Mouse (Mus musculus) MN1 (cell line): Measurements from ENCODE around the gene Tns4.
A peak's percentile ranks its signal among the peaks of the same experiment; 100 is the strongest.

Experiments
- DNase-seq: peaks from one replicate; pipeline ENCODE4 v3.0.0-alpha.2; 2016; ENCODE audit warnings: low spot score

Gene Tns4

GRCm38 (mm10) chr11:99089077-99089601 is at the start of gene Tns4:
TSS of gene Tns4 (minus strand) at chr11:99089306.
- DNase-seq, result no peak

DNA sequence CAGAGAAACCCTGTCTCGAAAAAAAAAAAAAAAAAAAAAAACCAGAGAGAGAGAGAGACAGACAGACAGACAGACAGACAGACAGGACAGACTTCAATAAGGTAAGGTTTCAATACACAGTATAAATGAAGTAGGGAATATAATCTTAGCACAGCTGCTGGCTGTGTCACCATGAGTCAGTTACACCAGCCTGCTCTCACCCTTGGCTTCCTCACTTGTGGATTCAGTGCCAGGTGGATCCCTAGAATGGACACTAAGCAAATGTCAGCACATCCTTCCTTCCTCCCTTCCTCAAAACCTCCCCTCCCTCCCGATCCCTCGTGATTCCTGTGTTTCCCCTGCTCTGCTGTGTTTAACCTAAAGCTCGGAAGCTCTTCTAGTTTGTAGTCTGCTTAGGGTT is 48.3 kb upstream of the Tns4 start:
- no peak for DNase-seq

DNA sequence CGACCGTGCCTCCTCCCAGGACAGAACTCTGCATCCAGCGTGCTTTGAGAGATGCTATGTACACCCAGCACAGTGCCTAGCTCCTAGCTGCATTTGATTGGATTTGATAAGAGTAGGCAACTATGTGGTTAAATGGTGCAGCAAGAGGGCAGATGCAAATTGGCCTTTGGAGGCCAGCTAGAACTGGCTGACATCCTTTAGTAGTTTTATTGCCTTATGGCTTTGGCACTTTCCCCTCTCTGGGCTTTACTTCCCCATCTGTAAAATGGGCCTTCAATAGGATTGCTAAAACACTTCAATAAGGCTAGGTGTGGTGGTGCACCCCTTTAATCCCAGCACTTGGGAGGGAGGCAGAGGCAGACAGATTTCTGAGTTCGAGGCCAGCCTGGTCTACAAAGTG is 47.9 kb upstream of the Tns4 start:
- no peak for DNase-seq

DNA sequence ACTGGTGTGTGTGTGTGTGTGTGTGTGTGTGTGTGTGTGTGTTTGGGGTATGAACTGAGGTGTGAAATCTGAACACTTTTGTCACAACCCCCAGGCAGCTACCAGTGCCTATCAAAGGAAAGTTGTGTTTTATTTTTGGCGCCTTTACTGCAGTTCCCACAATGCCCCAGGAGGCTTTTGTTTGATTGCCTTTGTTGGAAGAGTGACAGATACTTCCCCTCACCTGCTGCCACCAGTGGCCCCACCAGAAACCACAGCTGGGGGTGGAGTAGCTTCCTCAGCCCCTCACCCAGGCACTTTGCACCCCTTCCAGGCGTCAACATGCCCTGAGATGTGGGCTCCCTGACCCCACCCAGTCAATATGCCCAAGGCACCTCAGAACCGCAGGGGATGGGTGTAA is 47.3 kb upstream of the Tns4 start:
- DNase-seq, result no peak

GRCm38 (mm10) chr11:99135047-99135440 is 45.9 kb upstream of the Tns4 start:
- DNase-seq, result no peak

- no peak for DNase-seq
Observed at GRCm38 (mm10) chr11:99134266-99135046, 45.4 kb upstream of the Tns4 start.

DNA sequence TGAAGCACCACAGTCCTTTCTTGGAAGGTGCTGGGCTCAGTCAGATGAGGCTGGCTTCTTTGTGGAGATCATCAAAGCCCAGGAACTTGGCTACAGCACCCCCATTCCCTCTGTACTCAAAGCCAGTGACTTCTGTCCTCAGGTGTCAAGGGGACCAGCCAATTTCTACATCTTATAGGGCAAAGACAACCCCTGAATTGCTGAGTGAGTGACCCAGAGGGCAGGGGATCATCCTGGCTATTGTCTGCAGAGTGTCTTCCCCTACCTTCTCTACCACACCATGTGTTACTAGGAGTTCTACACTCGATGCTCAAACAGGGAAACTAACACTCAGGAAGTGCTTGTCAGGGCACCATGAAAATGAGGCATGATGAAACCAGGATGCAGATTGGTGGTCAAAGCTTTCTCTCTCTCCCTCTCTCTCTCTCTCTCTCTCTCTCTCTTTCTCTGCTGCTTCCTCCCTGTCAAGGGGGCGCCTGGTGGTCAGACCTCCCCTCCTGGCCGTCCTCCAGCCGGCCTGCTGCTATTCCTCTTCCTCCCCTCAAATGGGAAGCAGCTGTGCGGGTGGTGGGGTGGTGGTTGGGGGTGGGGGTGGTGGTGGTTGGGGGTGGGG is 44.3 kb upstream of the Tns4 start:
- DNase-seq, result peak; percentile 29

DNA sequence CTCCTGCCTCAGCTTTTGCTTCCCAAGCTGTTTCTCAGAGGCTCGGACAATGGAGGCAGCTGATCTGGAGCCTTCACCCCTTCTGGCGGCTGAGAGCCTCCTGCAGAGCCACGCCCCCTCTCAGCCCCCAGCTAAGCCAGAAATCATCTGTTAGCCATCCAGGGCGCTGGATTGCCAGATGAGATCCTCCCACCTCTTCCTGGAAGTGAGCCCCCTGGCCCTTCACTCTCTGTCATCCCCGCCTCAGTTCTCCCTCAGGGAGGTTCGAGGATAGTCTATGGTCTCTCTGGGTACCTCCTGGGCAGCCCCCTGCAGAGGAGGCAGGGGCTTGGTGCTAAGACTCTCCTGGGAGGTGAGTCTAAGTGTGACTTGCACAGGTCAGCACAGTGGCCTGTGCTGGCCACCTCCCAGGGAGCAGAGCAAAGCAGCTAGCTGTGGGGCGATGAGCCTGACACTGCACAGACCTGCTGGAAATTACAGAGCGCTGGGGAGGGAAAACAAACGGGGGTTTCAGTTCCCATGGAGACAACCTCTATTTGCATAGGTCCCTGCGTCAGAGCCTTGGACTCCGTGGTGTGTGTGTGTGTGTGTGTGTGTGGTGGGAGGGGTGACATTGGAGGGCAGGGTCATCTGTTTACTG is 43.1 kb upstream of the Tns4 start:
- DNase-seq, result peak; percentile 84

- DNase-seq, result no peak
Observed at GRCm38 (mm10) chr11:99131463-99131840, 42.3 kb upstream of the Tns4 start.

GRCm38 (mm10) chr11:99130736-99131462 is 41.8 kb upstream of the Tns4 start:
- DNase-seq, result no peak

DNA sequence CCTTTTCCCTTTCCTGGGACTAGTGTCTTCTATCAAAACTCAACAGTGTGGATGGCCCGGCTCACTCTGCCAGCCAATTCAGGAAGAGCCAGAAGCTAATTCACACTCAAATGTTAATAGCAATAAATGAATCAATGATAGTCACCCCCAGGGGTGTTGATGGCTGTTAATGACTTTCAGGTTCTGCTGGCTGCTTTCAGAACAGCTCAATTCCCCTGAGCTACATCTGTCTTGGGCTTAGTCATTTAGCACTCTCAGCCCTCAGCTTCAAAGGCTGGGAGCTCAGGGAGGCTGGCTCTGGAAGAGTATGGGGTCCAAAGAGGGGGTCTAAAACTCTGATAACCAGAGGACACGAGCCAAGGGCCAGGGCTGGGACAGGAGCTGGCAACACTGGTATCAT is 40.2 kb upstream of the Tns4 start:
- no peak for DNase-seq

DNA sequence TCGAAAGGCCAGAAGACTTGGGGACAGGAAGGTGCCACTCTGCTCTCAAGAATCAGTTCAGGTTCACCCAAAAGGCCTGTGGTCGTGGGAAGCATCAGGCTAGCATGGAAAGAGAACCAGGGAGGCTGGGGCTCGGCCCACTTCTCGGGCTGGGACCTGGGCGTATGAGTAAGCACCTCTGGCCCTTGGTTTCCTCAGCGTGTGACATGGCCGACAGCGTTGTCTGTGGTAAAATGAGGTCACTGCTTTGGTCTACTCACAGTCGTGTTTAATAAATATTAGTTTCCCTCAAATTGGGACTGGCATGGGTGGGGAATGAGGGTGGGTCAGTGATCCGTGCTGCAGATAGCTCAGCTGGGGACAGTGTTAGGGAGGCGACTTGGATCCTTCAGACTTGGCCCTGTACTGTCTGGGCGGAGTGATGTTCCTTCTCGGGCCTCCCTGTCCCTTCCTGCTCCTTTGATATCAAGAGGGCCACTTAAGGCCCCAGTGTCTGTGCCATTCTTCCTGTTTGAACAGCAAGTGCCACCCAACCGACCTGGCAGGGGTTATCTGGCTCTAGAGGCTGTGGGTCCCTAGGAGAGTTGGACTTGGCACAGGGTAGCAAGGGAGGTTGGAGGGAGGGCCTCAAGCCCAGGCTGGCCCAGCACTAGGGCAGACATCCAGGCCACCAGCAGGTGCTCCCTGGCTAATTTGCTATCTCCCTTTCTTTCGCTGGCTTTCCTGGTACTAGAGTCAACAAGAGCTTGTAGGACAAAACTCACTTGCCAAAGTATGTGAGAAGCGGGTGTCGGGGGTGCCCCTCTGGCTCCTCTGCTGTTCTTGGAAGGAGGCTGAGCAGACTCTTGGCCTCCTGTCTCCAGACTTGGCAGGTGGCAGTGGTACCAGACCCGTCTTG is 38.9 kb upstream of the Tns4 start:
- DNase-seq, result peak; percentile 39

DNA sequence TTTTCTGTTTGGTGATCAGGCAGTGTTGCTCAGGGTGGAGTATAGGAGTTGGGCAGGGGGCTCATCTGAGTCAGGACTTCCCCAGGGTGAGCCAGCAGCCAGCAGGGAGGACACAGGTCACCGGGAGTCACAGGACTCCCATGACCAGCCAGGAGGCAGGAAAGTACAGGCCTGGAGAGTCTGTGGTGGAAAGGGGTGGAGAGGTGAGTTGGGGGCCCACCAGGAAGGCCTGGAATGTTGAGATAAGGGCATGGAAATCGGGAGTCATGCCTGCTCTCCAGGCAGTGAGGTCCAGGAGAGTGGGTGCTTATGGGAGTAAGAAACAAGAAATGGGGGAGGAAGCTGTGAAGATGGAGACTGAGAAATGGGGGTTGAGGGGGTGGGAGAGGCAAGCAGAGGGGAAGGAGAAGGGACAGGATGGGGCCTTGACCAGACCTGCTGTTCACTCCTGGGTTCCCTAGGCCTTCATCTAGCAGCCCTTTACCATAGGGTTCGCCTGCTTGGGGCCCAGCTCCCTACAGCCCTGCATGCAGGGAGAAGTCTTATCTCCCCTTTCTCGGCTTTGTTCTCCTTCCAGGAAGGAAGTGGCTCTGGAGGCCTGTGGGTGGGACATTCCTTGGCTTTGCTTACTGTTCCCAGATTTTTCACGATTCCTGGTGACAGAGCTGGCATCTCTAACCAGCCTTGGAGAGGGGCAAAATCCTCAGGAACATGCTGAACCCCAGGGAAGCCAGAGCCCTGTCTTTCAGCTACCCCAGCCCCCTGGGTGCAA is 37.6 kb upstream of the Tns4 start:
- DNase-seq, result no peak

GRCm38 (mm10) chr11:99124635-99125029 is 35.5 kb upstream of the Tns4 start:
- no peak for DNase-seq

DNA sequence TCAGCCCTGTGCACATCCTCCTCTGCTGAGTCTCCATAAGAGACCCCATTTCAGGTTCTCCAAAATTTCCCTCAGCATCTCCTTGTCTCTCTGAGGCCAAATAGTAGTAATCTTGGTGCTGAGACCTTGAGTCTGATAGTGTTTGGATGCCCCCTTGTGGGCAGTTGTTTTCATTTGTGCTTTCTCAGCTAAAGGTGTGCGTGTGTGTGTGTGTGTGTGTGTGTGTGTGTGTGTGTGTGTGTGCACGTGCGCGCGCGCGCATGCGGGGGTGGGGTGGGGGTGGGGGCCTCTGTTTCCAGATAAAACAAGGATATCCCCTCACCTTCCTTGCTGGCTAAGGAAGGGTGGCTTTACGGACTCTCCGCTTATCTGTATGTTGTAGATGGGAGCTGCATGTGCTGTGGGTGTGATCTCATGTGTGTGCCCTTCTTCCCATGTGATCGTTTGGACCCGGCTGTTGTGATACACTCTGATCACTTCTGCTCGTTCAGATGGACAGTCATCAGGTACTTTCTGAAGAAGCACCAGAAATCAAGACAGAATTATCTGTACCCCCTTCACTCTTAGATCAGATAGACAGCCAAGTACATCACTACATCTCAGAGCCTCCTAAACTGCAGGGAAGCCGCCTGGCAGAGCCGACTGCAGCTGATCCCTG is 35.0 kb upstream of the Tns4 start:
- DNase-seq, result peak; percentile 40

GRCm38 (mm10) chr11:99122703-99123102 is 33.6 kb upstream of the Tns4 start:
- DNase-seq, result no peak

DNA sequence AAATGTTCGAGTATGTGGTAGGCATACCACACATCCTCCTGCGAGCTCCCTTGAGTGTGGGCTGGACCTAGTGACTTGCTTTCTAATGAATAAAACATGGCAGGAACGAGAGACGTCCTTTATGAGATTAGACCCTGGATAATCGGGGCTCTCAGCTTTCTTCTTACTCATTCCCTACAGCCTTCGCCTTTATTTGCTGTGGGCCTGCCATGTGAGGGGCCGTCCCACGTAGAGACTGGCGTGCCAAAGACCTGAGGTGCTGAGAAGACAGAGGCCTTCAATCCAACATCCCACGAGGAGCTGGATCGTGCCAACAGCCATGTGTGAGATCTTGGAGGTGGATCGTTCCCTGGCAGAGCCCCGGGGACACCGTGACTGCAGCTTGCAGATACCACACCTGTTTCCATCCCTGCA is 32.1 kb upstream of the Tns4 start:
- no peak for DNase-seq

DNA sequence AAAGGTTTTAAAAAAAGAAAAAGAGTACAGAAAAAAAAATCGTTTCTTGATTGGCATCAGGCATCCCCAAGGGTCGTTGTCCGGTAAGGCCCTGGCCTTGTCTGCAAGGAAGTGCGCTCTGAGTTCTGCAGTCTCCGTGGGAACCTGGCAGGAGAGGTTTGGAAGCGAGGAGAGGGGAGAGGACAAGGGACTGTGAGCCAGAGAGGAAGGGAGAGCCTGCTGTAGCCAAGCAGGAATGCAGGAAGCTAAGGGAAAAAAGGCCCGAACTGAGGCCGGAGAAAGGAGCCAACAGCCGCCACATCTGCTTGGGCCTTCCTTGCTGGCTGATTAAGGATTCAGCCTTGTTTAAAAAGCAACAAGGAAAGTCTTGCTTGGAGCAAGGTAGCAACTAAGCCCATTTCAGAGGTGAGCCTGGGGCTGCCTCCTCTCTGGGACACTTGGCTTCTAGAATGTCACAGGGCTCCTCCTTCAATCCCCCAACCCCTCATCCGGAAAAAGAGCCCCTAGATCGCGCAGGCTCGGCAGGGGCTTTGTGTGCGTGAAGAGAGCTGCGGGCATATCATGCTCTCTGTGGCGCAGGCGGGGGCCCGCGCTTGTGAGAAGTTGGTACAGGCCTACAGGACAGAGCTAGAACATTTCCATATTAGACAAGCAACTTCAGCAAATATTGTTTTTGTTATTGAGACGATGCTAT is 31.6 kb upstream of the Tns4 start:
- no peak for DNase-seq

GRCm38 (mm10) chr11:99118963-99119362 is 29.9 kb upstream of the Tns4 start:
- no peak for DNase-seq
